Mouse (Mus musculus): Measurements from ENCODE around the gene Ptges3l. TPM values are rescaled to one million over a fixed set of nuclear protein-coding genes. Genes with fewer than 3 reads are reported as not detected.
A peak's percentile ranks its signal among the peaks of the same experiment; 100 is the strongest.

The Ptges3l gene
- polyA plus RNA-seq, 1 experiment from 2014 or later: 1.2 TPM

DNA sequence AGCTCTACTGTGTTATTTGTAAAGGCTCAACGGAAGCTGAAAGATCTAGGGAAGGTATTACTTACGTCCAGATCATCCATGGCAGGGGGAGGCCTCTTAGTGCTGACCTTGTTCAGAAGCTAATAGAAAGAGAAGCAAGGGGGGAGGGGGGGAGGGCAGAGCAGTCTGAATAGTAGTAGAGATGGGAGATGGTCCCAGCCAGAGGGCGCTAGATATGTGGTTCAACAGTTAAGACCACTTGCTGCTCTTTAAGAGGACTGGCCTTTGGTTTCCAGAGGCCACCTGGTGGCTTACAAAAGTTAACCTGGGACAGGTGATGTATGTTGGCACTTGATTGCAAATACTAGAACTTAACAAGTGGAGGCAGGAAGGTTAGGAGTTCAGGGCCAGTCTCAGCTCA lies 5.5 kb downstream of the Ptges3l start:
- no peak overlapping the region for H3K4me2 ChIP-seq (ENCODE audit: low read length)
- no peaks in the 10 kb centered on the region for H3K9me3 ChIP-seq (replicated peaks; ENCODE audit: control insufficient read depth, low read length)
- DNase-seq (ENCODE audit: low spot score): peak; percentile 26
- H3K27ac ChIP-seq (ENCODE audit: low read depth, low read length): no peak overlapping the region
- 23% methylated on average over 3 of the region's 3 CpGs for WGBS
- H3K4me1 ChIP-seq (ENCODE audit: control insufficient read depth, insufficient read depth, low read length): peaks cover 10% of the 10 kb centered on the region; the same call in 1 of the 2 replicates
- no peaks in the 10 kb centered on the region for H3K27me3 ChIP-seq (replicated peaks; ENCODE audit: control insufficient read depth, insufficient read depth, low read length)
- no peaks in the 10 kb centered on the region for H3K36me3 ChIP-seq (ENCODE audit: control insufficient read depth, insufficient read depth, low read length)
- no peak for ATAC-seq
- no peak overlapping the region for H3K9ac ChIP-seq (ENCODE audit: low read length)
- no peak overlapping the region for H3K4me3 ChIP-seq (ENCODE audit: low read depth, low read length)

DNA sequence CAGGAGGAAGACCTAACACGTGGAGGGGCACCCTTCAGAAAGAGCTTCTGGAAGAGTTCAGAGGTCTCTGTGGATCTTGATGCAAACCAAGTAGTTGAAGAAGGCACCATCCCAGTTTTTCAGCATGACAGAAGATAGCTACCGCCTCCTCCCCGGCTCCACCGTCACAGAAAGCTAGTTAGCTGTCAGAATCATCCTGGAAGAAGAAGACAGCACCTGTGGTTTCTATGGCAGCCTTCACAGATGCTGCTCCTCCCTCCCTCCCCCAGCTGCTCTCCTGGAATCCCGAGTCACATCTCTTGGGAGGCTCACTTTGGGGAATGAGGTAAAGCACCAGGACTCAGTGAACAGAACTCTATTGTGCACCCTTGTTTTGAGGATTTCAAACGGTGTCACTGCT lies 6.1 kb downstream of the Ptges3l start:
- H3K4me2 ChIP-seq (ENCODE audit: low read length): no peak overlapping the region
- WGBS: 53% methylated on average over 6 of the region's 6 CpGs

DNA sequence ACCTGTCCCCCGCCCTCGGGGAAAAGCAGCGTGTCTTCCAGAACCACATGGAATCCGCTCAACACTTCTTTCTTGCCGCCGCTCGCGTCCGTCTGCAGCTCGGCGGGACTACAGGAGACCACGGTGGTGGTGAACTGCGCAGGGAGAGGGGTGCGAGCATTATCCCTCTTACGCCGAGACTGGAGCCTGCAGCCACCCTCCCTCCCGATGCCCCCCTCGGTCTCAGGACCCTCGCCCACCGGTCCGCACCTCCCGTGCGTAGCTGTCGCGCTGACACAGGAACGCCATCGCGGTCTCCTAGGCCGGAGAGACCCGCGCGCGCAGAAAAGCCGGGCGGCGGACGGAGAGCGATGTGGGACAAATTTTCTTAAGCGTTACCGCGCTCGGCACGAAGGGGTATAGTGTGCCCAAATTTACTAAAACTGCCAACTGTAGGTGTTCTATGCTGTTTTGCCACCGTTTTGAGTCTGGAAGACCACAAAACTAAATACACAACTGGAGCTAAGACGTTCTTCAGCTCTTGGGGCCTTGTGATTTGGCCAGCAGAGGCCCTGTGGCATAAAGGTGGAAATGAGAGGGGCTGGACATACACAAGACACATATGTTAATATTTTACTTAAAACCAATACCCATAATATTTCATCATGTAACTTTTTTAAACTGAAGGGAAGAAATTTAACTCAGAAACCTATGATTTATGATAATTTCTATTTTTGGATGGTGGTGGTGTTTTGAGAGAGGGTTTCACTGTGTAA lies 7.9 kb downstream of the Ptges3l start, which contains the start of gene Aarsd1:
Gene Aarsd1 (minus strand): TSS at position 515 of the 755 bp plus-strand sequence.
- Histone ChIP-seq H3K9me3 (replicated peaks; ENCODE audit: control insufficient read depth, low read length) (no peaks in the 10 kb centered on the region), H3K4me2 (ENCODE audit: low read length) (peak within 1 kb of the TSS; percentile 89), H3K27ac (ENCODE audit: low read depth, low read length) (peak within 1 kb of the TSS; percentile 81), H3K36me3 (ENCODE audit: control insufficient read depth, insufficient read depth, low read length) (peaks cover 10% of the 10 kb centered on the region), H3K9ac (ENCODE audit: low read length) (peak within 1 kb of the TSS; percentile 85), H3K27me3 (replicated peaks; ENCODE audit: control insufficient read depth, insufficient read depth, low read length) (no peaks in the 10 kb centered on the region), H3K4me3 (ENCODE audit: low read depth, low read length) (peak within 1 kb of the TSS; percentile 78), H3K4me1 (ENCODE audit: control insufficient read depth, insufficient read depth, low read length) (peaks cover 3% of the 10 kb centered on the region; the same call in 1 of the 2 replicates)
- peak; percentile 89 for DNase-seq (ENCODE audit: low spot score)
- under 1% methylated on average over 45 of the region's 45 CpGs for WGBS
- ATAC-seq: peak; percentile 85

More for the DNA sequence above, 6.1 kb downstream of the Ptges3l start:
- Histone ChIP-seq H3K27me3 (replicated peaks; ENCODE audit: control insufficient read depth, insufficient read depth, low read length) (no peaks in the 10 kb centered on the region), H3K9me3 (replicated peaks; ENCODE audit: control insufficient read depth, low read length) (no peaks in the 10 kb centered on the region), H3K36me3 (ENCODE audit: control insufficient read depth, insufficient read depth, low read length) (peaks cover under 1% of the 10 kb centered on the region; the same call in 1 of the 2 replicates), H3K4me1 (ENCODE audit: control insufficient read depth, insufficient read depth, low read length) (peaks cover 4% of the 10 kb centered on the region; the same call in 1 of the 2 replicates), H3K4me3 (ENCODE audit: low read depth, low read length) (no peak overlapping the region), H3K27ac (ENCODE audit: low read depth, low read length) (no peak overlapping the region), H3K9ac (ENCODE audit: low read length) (no peak overlapping the region)
- no peak for ATAC-seq
- no peak for DNase-seq (ENCODE audit: low spot score)

GRCm38 (mm10) chr11:101416433-101417100 lies 8.6 kb downstream of the Ptges3l start:
- Histone ChIP-seq H3K36me3 (ENCODE audit: control insufficient read depth, insufficient read depth, low read length) (peaks cover 16% of the 10 kb centered on the region), H3K27me3 (replicated peaks; ENCODE audit: control insufficient read depth, insufficient read depth, low read length) (no peaks in the 10 kb centered on the region), H3K27ac (ENCODE audit: low read depth, low read length) (peak overlapping the region; percentile 81), H3K4me1 (ENCODE audit: control insufficient read depth, insufficient read depth, low read length) (peaks cover 3% of the 10 kb centered on the region; the same call in 1 of the 2 replicates), H3K9ac (ENCODE audit: low read length) (peak overlapping the region; percentile 85), H3K4me3 (ENCODE audit: low read depth, low read length) (peak overlapping the region; percentile 78), H3K9me3 (replicated peaks; ENCODE audit: control insufficient read depth, low read length) (no peaks in the 10 kb centered on the region), H3K4me2 (ENCODE audit: low read length) (peak overlapping the region; percentile 89)
- DNase-seq (ENCODE audit: low spot score) (peak; percentile 22), ATAC-seq (peak; percentile 61)
- 2% methylated on average over 11 of the region's 11 CpGs for WGBS

- Histone ChIP-seq H3K27ac (ENCODE audit: low read depth, low read length) (no peak overlapping the region), H3K27me3 (replicated peaks; ENCODE audit: control insufficient read depth, insufficient read depth, low read length) (no peaks in the 10 kb centered on the region), H3K36me3 (ENCODE audit: control insufficient read depth, insufficient read depth, low read length) (peaks cover 29% of the 10 kb centered on the region), H3K4me2 (ENCODE audit: low read length) (no peak overlapping the region), H3K9me3 (replicated peaks; ENCODE audit: control insufficient read depth, low read length) (no peaks in the 10 kb centered on the region), H3K4me1 (ENCODE audit: control insufficient read depth, insufficient read depth, low read length) (peaks cover 3% of the 10 kb centered on the region; the same call in 1 of the 2 replicates), H3K4me3 (ENCODE audit: low read depth, low read length) (no peak overlapping the region), H3K9ac (ENCODE audit: low read length) (no peak overlapping the region)
- no peak for ATAC-seq
- WGBS: 89% methylated on average over 2 of the region's 2 CpGs
- no peak for DNase-seq (ENCODE audit: low spot score)
Observed at GRCm38 (mm10) chr11:101415306-101415705, 9.8 kb downstream of the Ptges3l start.

GRCm38 (mm10) chr11:101395110-101395509 lies 30.0 kb downstream of the Ptges3l start:
- Histone ChIP-seq H3K27ac (ENCODE audit: low read depth, low read length) (no peak overlapping the region), H3K4me1 (ENCODE audit: control insufficient read depth, insufficient read depth, low read length) (no peaks in the 10 kb centered on the region), H3K27me3 (replicated peaks; ENCODE audit: control insufficient read depth, insufficient read depth, low read length) (no peaks in the 10 kb centered on the region), H3K4me2 (ENCODE audit: low read length) (no peak overlapping the region), H3K4me3 (ENCODE audit: low read depth, low read length) (no peak overlapping the region), H3K9ac (ENCODE audit: low read length) (0 out of 2 replicates have a peak overlapping the region, but pooled peaks have one; percentile 1), H3K36me3 (ENCODE audit: control insufficient read depth, insufficient read depth, low read length) (no peaks in the 10 kb centered on the region), H3K9me3 (replicated peaks; ENCODE audit: control insufficient read depth, low read length) (no peaks in the 10 kb centered on the region)
- ATAC-seq (peak; percentile 62; the same call in 1 of the 2 replicates), DNase-seq (ENCODE audit: low spot score) (peak; percentile 92)
- 4% methylated on average over 8 of the region's 8 CpGs for WGBS

DNA sequence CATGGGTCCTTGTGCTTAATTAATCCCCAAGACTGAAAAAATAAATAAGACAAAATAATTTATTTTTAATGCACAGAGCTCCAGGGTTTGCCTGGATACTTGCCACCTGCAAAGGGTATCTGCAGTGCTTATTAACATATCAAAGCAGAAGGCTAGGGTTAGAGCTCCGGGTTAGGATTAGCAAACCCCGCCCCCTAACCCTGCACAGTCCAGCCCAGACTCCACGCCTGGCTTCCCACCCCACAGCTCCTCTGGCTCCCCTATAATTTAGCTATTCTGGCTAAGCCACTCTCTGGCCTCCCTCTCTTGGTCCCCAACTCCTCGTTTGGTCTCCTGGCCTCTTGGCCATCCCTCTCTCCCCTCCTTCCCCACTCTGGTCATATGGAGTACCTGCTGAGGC lies 43.3 kb downstream of the Ptges3l start:
- peak; percentile 1 for DNase-seq (ENCODE audit: low spot score)

DNA sequence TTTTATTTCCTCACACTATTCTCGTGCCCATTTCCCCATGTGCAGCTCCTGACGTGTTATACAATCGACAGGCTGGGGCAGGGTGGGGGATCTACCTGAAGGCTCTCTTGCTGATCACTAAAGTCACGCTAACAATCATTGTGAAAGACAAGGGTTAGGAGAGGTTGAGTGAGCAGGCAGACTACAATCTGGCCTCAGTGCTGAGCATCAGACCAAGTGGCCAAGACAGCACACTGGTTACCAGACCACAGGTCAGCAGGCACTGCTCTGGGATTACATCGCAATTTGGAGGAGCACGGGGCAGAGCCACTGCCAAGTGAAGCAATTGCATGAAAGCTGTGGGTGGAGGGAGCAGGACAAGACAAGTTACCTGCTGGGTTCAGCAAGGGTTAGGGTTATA lies 46.2 kb downstream of the Ptges3l start:
- no peak for DNase-seq (ENCODE audit: low spot score)
- Histone ChIP-seq H3K9me3 (replicated peaks; ENCODE audit: control insufficient read depth, low read length) (no peaks in the 10 kb centered on the region), H3K36me3 (ENCODE audit: control insufficient read depth, insufficient read depth, low read length) (no peaks in the 10 kb centered on the region), H3K4me1 (ENCODE audit: control insufficient read depth, insufficient read depth, low read length) (no peaks in the 10 kb centered on the region), H3K27me3 (replicated peaks; ENCODE audit: control insufficient read depth, insufficient read depth, low read length) (no peaks in the 10 kb centered on the region), H3K27ac (ENCODE audit: low read depth, low read length) (no peak overlapping the region), H3K4me2 (ENCODE audit: low read length) (no peak overlapping the region), H3K9ac (ENCODE audit: low read length) (no peak overlapping the region), H3K4me3 (ENCODE audit: low read depth, low read length) (no peak overlapping the region)
- ATAC-seq: no peak
- WGBS: 83% methylated on average over 6 of the region's 6 CpGs

More for the DNA sequence above, 43.3 kb downstream of the Ptges3l start:
- H3K36me3 ChIP-seq (ENCODE audit: control insufficient read depth, insufficient read depth, low read length): no peaks in the 10 kb centered on the region
- H3K9ac ChIP-seq (ENCODE audit: low read length): no peak overlapping the region
- H3K27me3 ChIP-seq (replicated peaks; ENCODE audit: control insufficient read depth, insufficient read depth, low read length): no peaks in the 10 kb centered on the region
- no peaks in the 10 kb centered on the region for H3K9me3 ChIP-seq (replicated peaks; ENCODE audit: control insufficient read depth, low read length)
- H3K4me3 ChIP-seq (ENCODE audit: low read depth, low read length): no peak overlapping the region
- no peak for ATAC-seq
- H3K27ac ChIP-seq (ENCODE audit: low read depth, low read length): no peak overlapping the region
- no peak overlapping the region for H3K4me2 ChIP-seq (ENCODE audit: low read length)
- WGBS: 9% methylated on average over 4 of the region's 4 CpGs
- no peaks in the 10 kb centered on the region for H3K4me1 ChIP-seq (ENCODE audit: control insufficient read depth, insufficient read depth, low read length)
